Mouse (Mus musculus): ENCODE measurements around the gene Olfr248. TPM values are rescaled to one million over a fixed set of nuclear protein-coding genes. Genes with fewer than 3 reads are reported as not detected.

The Olfr248 gene
- polyA plus RNA-seq, 1 experiment = not detected

DNA sequence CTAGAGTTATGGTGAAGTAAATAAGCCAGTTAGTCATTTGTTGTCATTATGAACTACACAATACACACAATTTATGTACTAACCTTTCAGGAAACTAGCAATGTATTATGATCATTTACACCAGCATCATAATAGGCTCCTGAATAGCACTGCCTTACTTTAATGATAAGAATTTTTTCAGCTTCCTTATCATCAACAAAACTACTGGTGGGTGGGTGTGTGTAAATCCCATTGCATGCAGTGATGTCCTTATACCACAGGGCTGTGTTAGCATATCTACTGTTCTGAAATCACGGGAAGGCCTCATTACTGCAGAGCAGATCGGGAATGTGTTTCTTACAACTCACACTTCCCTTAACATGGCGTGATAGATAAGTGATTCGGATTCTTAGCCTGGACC lies 32.1 kb downstream of the Olfr248 start:
- Histone ChIP-seq H3K79me2 (ENCODE audit: control insufficient read depth, insufficient read depth) (no peaks in the 10 kb centered on the region), H3ac (ENCODE audit: control insufficient read depth, insufficient read length) (no peak overlapping the region), H3K36me3 (ENCODE audit: control insufficient read depth, insufficient read depth) (no peaks in the 10 kb centered on the region), H3K4me2 (ENCODE audit: low read depth) (no peak overlapping the region), H3K27me3 (ENCODE audit: control insufficient read depth, insufficient read depth, insufficient read length) (no peaks in the 10 kb centered on the region), H3K4me3 (no peak overlapping the region)
- TF ChIP-seq MAX (IDR thresholded peaks at IDR 0.05; ENCODE audit: low read depth) = no peak
- no peak for TF ChIP-seq TCF12 (IDR thresholded peaks at IDR 0.05; ENCODE audit: insufficient read depth, poor library complexity, severe bottlenecking)
- TF ChIP-seq TCF3 (IDR thresholded peaks at IDR 0.05; ENCODE audit: insufficient read length, low read depth) = no peak
- TF ChIP-seq REST (IDR thresholded peaks at IDR 0.05; ENCODE audit: insufficient read depth, insufficient read length) = no peak
- no peak for TF ChIP-seq MYOD1 (IDR thresholded peaks at IDR 0.05; ENCODE audit: control insufficient read depth in 1 of 3, insufficient read length in 2 of 3, low read depth in 2 of 3)
- TF ChIP-seq USF1 (IDR thresholded peaks at IDR 0.05; ENCODE audit: low read depth) = no peak
- no peak for TF ChIP-seq CEBPB (IDR thresholded peaks at IDR 0.05; ENCODE audit: insufficient read depth, poor library complexity, severe bottlenecking)

DNA sequence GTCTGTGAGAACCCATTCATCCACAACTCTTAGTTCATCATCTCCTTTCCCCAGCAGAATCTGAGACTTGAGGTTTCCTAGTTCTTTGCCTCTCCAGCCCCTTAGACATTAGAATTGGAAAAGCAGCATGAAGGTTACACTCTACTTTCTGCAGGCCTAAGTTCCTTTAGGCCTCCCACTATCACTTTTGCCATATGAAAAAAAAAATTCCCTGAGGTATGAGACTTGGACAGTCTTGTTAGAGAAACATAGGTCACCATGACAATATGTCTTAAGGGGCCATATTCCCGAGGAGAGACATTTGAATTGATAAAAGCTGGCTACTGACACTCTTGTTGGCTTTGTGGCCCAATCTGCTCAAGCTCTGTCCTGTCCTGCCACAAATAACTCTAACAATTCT lies 32.9 kb downstream of the Olfr248 start, which contains the start of gene Olfr414:
Gene Olfr414, plus strand, starts transcription at position 301 of the 400 bp plus-strand sequence.
- TF ChIP-seq E2F4 (IDR thresholded peaks at IDR 0.05; ENCODE audit: insufficient read depth) = no peak
- TF ChIP-seq MAX (IDR thresholded peaks at IDR 0.05; ENCODE audit: low read depth) = no peak
- TF ChIP-seq TCF3 (IDR thresholded peaks at IDR 0.05; ENCODE audit: insufficient read length, low read depth) = no peak
- TF ChIP-seq POLR2A (IDR thresholded peaks at IDR 0.05; ENCODE audit: insufficient read length, low read depth) = no peak
- TF ChIP-seq MYOG (IDR thresholded peaks at IDR 0.05; ENCODE audit: control insufficient read depth in 1 of 3, insufficient read depth in 1 of 3, insufficient read length in 2 of 3, low read depth in 2 of 3) = no peak
- TF ChIP-seq SRF (IDR thresholded peaks at IDR 0.05; ENCODE audit: control insufficient read depth, insufficient read length, low read depth) = no peak
- no peak for TF ChIP-seq TCF12 (IDR thresholded peaks at IDR 0.05; ENCODE audit: insufficient read depth, poor library complexity, severe bottlenecking)
- no peak for TF ChIP-seq POLR2AphosphoS2 (IDR thresholded peaks at IDR 0.05; ENCODE audit: insufficient read length, low read depth)
- TF ChIP-seq CEBPB (IDR thresholded peaks at IDR 0.05; ENCODE audit: insufficient read depth, poor library complexity, severe bottlenecking) = no peak
- no peak for TF ChIP-seq REST (IDR thresholded peaks at IDR 0.05; ENCODE audit: insufficient read depth, insufficient read length)
- no peak for TF ChIP-seq MYOD1 (IDR thresholded peaks at IDR 0.05; ENCODE audit: control insufficient read depth in 1 of 3, insufficient read length in 2 of 3, low read depth in 2 of 3)
- no peak for TF ChIP-seq USF1 (IDR thresholded peaks at IDR 0.05; ENCODE audit: low read depth)
- Histone ChIP-seq H3K4me2 (ENCODE audit: low read depth) (no peak within 1 kb of the TSS), H3ac (ENCODE audit: control insufficient read depth, insufficient read length) (no peak within 1 kb of the TSS), H3K4me3 (no peak within 1 kb of the TSS), H3K36me3 (ENCODE audit: control insufficient read depth, insufficient read depth) (no peaks in the 10 kb centered on the region), H3K79me2 (ENCODE audit: control insufficient read depth, insufficient read depth) (no peaks in the 10 kb centered on the region), H3K27me3 (ENCODE audit: control insufficient read depth, insufficient read depth, insufficient read length) (no peaks in the 10 kb centered on the region)

DNA sequence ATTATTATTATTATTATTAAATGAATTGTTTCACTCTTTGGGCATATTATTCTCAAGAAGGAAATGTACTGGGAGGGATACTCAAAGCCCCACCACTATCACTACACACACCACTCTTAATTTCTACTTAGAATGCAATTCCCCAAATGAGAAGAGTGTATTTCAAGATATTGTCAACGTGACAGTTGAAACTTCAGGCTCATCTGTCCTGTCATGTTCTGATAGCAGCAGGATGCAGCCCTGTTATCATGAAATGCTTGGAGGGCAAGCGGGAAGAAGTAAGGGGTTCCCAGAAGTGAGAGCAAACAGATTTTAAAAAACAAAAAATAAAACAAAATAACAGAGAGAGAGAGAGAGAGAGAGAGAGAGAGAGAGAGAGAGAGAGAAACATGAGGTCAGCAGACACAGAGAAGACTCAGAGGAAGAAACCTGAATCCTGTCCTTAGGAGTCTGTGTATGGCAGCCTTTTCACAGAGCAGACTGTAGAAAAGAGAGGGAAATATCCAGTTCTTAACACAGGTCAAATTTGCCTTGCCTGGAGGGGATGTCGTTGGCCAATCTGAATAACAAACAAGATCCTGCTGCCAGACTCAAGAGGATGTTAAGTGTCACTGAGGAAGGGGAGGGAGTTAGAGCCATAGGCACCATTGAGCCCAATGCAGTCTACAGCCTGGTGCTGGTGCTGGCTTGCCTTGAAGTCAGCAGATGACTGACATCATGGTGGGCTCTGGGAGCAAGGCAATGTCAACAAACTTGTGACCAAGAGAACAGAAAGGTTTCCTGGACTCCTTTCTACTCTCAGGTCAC lies 35.5 kb downstream of the Olfr248 start:
- H3K4me3 ChIP-seq = no peak overlapping the region
- no peak overlapping the region for H3ac ChIP-seq (ENCODE audit: control insufficient read depth, insufficient read length)
- H3K36me3 ChIP-seq (ENCODE audit: control insufficient read depth, insufficient read depth) = no peaks in the 10 kb centered on the region
- TF ChIP-seq MYOG (IDR thresholded peaks at IDR 0.05; ENCODE audit: control insufficient read depth in 1 of 3, insufficient read depth in 1 of 3, insufficient read length in 2 of 3, low read depth in 2 of 3) (no peak), POLR2AphosphoS2 (IDR thresholded peaks at IDR 0.05; ENCODE audit: insufficient read length, low read depth) (no peak), TCF3 (IDR thresholded peaks at IDR 0.05; ENCODE audit: insufficient read length, low read depth) (no peak), MAX (IDR thresholded peaks at IDR 0.05; ENCODE audit: low read depth) (no peak), SRF (IDR thresholded peaks at IDR 0.05; ENCODE audit: control insufficient read depth, insufficient read length, low read depth) (no peak), TCF12 (IDR thresholded peaks at IDR 0.05; ENCODE audit: insufficient read depth, poor library complexity, severe bottlenecking) (no peak), USF1 (IDR thresholded peaks at IDR 0.05; ENCODE audit: low read depth) (no peak), CEBPB (IDR thresholded peaks at IDR 0.05; ENCODE audit: insufficient read depth, poor library complexity, severe bottlenecking) (no peak), E2F4 (IDR thresholded peaks at IDR 0.05; ENCODE audit: insufficient read depth) (no peak), MYOD1 (IDR thresholded peaks at IDR 0.05; ENCODE audit: control insufficient read depth in 1 of 3, insufficient read length in 2 of 3, low read depth in 2 of 3) (no peak), POLR2A (IDR thresholded peaks at IDR 0.05; ENCODE audit: insufficient read length, low read depth) (no peak), REST (IDR thresholded peaks at IDR 0.05; ENCODE audit: insufficient read depth, insufficient read length) (no peak)
- H3K4me2 ChIP-seq (ENCODE audit: low read depth) = no peak overlapping the region
- no peaks in the 10 kb centered on the region for H3K27me3 ChIP-seq (ENCODE audit: control insufficient read depth, insufficient read depth, insufficient read length)
- no peaks in the 10 kb centered on the region for H3K79me2 ChIP-seq (ENCODE audit: control insufficient read depth, insufficient read depth)

DNA sequence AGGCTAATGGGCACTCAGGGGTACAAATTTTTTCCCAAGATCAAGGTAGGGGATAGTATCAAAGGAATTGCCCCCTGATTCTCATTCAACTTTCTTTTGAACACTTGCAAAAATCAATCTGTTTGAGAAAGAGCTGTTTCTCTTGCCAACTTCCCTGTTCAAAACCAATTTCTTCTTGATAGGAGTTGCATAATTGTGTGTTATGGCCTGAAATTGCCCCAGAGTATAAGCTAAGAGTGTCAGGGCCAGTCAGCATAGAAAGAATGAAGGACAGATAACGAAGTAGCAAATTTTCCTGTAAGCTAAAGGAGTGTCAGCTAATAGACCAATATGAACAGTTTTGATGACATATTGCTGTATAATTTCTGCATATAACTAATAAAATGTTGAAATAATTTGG lies 36.6 kb downstream of the Olfr248 start:
- H3ac ChIP-seq (ENCODE audit: control insufficient read depth, insufficient read length) = no peak overlapping the region
- TF ChIP-seq POLR2AphosphoS2 (IDR thresholded peaks at IDR 0.05; ENCODE audit: insufficient read length, low read depth) = no peak
- TF ChIP-seq POLR2A (IDR thresholded peaks at IDR 0.05; ENCODE audit: insufficient read length, low read depth) = no peak
- no peak for TF ChIP-seq CEBPB (IDR thresholded peaks at IDR 0.05; ENCODE audit: insufficient read depth, poor library complexity, severe bottlenecking)
- no peak for TF ChIP-seq MYOD1 (IDR thresholded peaks at IDR 0.05; ENCODE audit: control insufficient read depth in 1 of 3, insufficient read length in 2 of 3, low read depth in 2 of 3)
- TF ChIP-seq REST (IDR thresholded peaks at IDR 0.05; ENCODE audit: insufficient read depth, insufficient read length) = no peak
- no peak for TF ChIP-seq MAX (IDR thresholded peaks at IDR 0.05; ENCODE audit: low read depth)
- no peak for TF ChIP-seq TCF3 (IDR thresholded peaks at IDR 0.05; ENCODE audit: insufficient read length, low read depth)
- no peaks in the 10 kb centered on the region for H3K27me3 ChIP-seq (ENCODE audit: control insufficient read depth, insufficient read depth, insufficient read length)
- H3K36me3 ChIP-seq (ENCODE audit: control insufficient read depth, insufficient read depth) = no peaks in the 10 kb centered on the region
- H3K4me2 ChIP-seq (ENCODE audit: low read depth) = no peak overlapping the region
- H3K4me3 ChIP-seq = no peak overlapping the region
- H3K79me2 ChIP-seq (ENCODE audit: control insufficient read depth, insufficient read depth) = no peaks in the 10 kb centered on the region

Data from myocyte (in vitro differentiated cells).